Mouse (Mus musculus): ENCODE measurements around the gene Dnajb3.

DNA sequence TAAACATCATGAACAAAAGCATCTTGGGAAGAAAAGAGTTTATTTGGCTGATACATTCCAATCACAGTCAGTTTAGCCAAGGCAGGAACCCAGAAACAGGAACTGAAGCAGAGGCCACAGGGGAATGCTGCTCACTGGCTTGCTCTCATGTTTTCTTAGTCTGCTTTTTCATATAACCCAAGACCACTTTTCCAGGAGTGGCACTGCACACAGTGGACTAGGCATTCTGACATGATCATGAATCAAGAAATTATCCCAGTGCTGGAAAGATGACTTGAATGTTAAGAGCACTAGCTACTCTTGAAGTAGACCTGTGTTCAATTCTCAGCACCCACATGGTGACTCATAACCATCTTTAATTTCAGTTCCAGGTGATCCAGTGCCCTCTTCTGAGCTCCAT, 20.2 kb upstream of the Dnajb3 start:
- TF ChIP-seq GATA1 (IDR thresholded peaks at IDR 0.05; ENCODE audit: borderline replicate concordance, low read length) (no peak), FLI1 (IDR thresholded peaks at IDR 0.05; ENCODE audit: low read length) (no peak)
